In genomic region chr12:98280530-98280929, GRCm38 (mm10) we compare ENCODE assay signal across 7 mouse cellular contexts. TPM values are rescaled to one million over a fixed set of nuclear protein-coding genes. Genes with fewer than 3 reads are reported as not detected.
A peak's percentile ranks its signal among the peaks of the same experiment; 100 is the strongest.
DNase-seq lines count a peak whose midpoint lies in the region; ATAC-seq and TF ChIP-seq lines count a peak whose summit lies in the region.

No protein-coding gene starts in this region.

- no peak overlapping the region for H3K4me3 ChIP-seq in limb, embryonic 11.5 days (ENCODE audit: low read depth, low read length)

- H3K36me3 ChIP-seq in limb, embryonic 11.5 days (ENCODE audit: control insufficient read depth, insufficient read depth, low read length), result no peaks in the 10 kb centered on the region

- no peak overlapping the region for H3K4me2 ChIP-seq in limb, embryonic 11.5 days (ENCODE audit: low read depth, severe bottlenecking)

- TF ChIP-seq CTCF in brain, embryonic 14.5 days (IDR thresholded peaks at IDR 0.05; ENCODE audit: borderline replicate concordance, extremely low read depth, insufficient read depth, insufficient read length), result peak; percentile 80; the same call in 1 of the 2 replicates

- H3K9me3 ChIP-seq in limb, embryonic 11.5 days (ENCODE audit: control insufficient read depth, low read length), result no peaks in the 10 kb centered on the region

- DNase-seq in 3134 (ENCODE audit: extremely low read depth, insufficient read length, low spot score), result peak; percentile 35
- DNase-seq in B cell, adult 2 months, result peak; percentile 73 to 79
- peak; percentile 86 for DNase-seq in brain, embryonic 14.5 days (ENCODE audit: low read depth)
- peak; percentile 43 for DNase-seq in fibroblast of lung, adult 2 months (ENCODE audit: low read depth)
- DNase-seq in limb, embryonic 11.5 days (ENCODE audit: low spot score), result peak; percentile 73
- DNase-seq in retina, embryonic 14.5 days (ENCODE audit: low spot score), result peak; percentile 82

- peak; percentile 83 for ATAC-seq in inflammation-experienced regulatory T-cells, adult 6 months
- ATAC-seq in limb, embryonic 11.5 days (ENCODE audit: insufficient number of reproducible peaks, low FRiP score, low TSS enrichment, low read depth), result 0 out of 2 replicates have a peak, but pooled peaks have one; percentile 26

- no peak overlapping the region for H3K27ac ChIP-seq in limb, embryonic 11.5 days (replicated peaks; ENCODE audit: low read depth, low read length)

- no peak overlapping the region for H3K9ac ChIP-seq in limb, embryonic 11.5 days (ENCODE audit: low read length)

- WGBS in limb, embryonic 11.5 days, result 32% methylated on average over 5 of the region's 5 CpGs

- H3K27me3 ChIP-seq in limb, embryonic 11.5 days (ENCODE audit: control insufficient read depth, insufficient read depth, low read length), result no peaks in the 10 kb centered on the region

- TF ChIP-seq POLR2A in brain, embryonic 14.5 days (IDR thresholded peaks at IDR 0.05; ENCODE audit: borderline replicate concordance, extremely low read depth, insufficient read depth, insufficient read length, poor library complexity, severe bottlenecking), result no peak

- H3K4me1 ChIP-seq in limb, embryonic 11.5 days (ENCODE audit: control insufficient read depth, insufficient read depth, low read length), result no peaks in the 10 kb centered on the region

RNA-seq across cellular contexts. Expression of gene Gpr65, which starts 12.1 kb away (rescaled TPM):
- polyA plus RNA-seq in brain, embryonic 14.5 days (2012; rRNA removed), result 0.25 and 0.31 TPM in 2 replicates
- polyA plus RNA-seq in inflammation-experienced regulatory T-cells, adult 6 months (2017; shearing (Covaris generic)), result 10 to 100 TPM; 54.3 to 60.4 (median 55.9) TPM
- 0.51 and 0.82 TPM in 2 replicates for polyA plus RNA-seq in limb, embryonic 11.5 days (2014; fragmentation: Nextera tagmentation; extraction: Ambion mirVana)

RNA-seq across cellular contexts. Expression of gene Galc, which starts 21.3 kb away (rescaled TPM):
- 21.6 and 22.8 TPM in 2 replicates for polyA plus RNA-seq in brain, embryonic 14.5 days (2012; rRNA removed)
- 1 to 10 TPM; 2.1 to 3.3 (median 2.5) TPM for polyA plus RNA-seq in inflammation-experienced regulatory T-cells, adult 6 months (2017; shearing (Covaris generic))
- 10.9 and 12.3 TPM in 2 replicates for polyA plus RNA-seq in limb, embryonic 11.5 days (2014; fragmentation: Nextera tagmentation; extraction: Ambion mirVana)

Comparison
In these comparisons a context has a peak if more than half of its experiments do, and no peak if none do; other contexts are left out.
1. DNase-seq: peak in every context shown above with its lines; median percentile 86 in brain, embryonic 14.5 days; 82 in retina, embryonic 14.5 days; 76 in B cell, adult 2 months; 73 in limb, embryonic 11.5 days; 43 in fibroblast of lung, adult 2 months; 35 in 3134.
2. RNA of gene Gpr65, which starts 12.1 kb away (polyA plus RNA-seq): 54.3 to 60.4 TPM in inflammation-experienced regulatory T-cells, adult 6 months; 0.51 to 0.82 TPM in limb, embryonic 11.5 days and 0.25 to 0.31 TPM in brain, embryonic 14.5 days; every median in the first group is over 10 times any median in the second.